Mouse (Mus musculus) midbrain, embryonic 12.5 days (tissue): ENCODE measurements around the gene Xrcc6. TPM values are rescaled to one million over a fixed set of nuclear protein-coding genes. Genes with fewer than 3 reads are reported as not detected.
A peak's percentile ranks its signal among the peaks of the same experiment; 100 is the strongest.

Experiments
- ATAC-seq: fragments of 200-750 bp; cut with Nextera tagmentation; 2 replicates; pipeline ENCODE4 v1.8.0; 2017; ENCODE audit warnings: low read depth, moderate TSS enrichment, moderate library complexity; ENCODE audit not compliant: low FRiP score
- H3K27ac ChIP-seq: fragments of 300-500 bp; sonication (generic); replicated peaks from 2 replicates; pipeline ENCODE4 v1.5.1; 2016; ENCODE audit warnings: mild to moderate bottlenecking
- H3K27me3 ChIP-seq: fragments of 300-500 bp; sonication (generic); 2 replicates; pipeline ENCODE4 v1.6.1; 2016; ENCODE audit warnings: mild to moderate bottlenecking
- H3K36me3 ChIP-seq: fragments of 300-500 bp; sonication (generic); 2 replicates; pipeline ENCODE4 v1.6.1; 2016
- H3K4me1 ChIP-seq: fragments of 300-500 bp; sonication (generic); 2 replicates; pipeline ENCODE4 v1.6.1; 2016
- H3K4me2 ChIP-seq: fragments of 300-500 bp; sonication (generic); replicated peaks from 2 replicates; pipeline ENCODE4 v1.6.1; 2016; ENCODE audit warnings: mild to moderate bottlenecking, moderate library complexity
- H3K4me3 ChIP-seq: fragments of 300-500 bp; sonication (generic); 2 replicates; pipeline ENCODE4 v1.5.1; 2016; ENCODE audit warnings: mild to moderate bottlenecking
- H3K9ac ChIP-seq: fragments of 300-500 bp; sonication (generic); replicated peaks from 2 replicates; pipeline ENCODE4 v1.6.1; 2016; ENCODE audit warnings: mild to moderate bottlenecking, moderate library complexity
- H3K9me3 ChIP-seq: fragments of 300-500 bp; sonication (generic); 2 replicates; pipeline ENCODE4 v1.6.1; 2016; ENCODE audit warnings: mild to moderate bottlenecking
- WGBS: fragments of 180-500 bp; shearing (Covaris S2); methylation state at CpG from one replicate; pipeline ENCODE4 v1.1.7; 2016; 5-methylcytosine and 5-hydroxymethylcytosine counted together
- polyA plus RNA-seq: library from polyadenylated mRNA; unstranded; fragments of >200 nt; fragmentation: Nextera tagmentation; extraction: Ambion mirVana; gene quantifications from 2 replicates; pipeline ENCODE4 v1.2.1, GENCODE M21; 2016

Xrcc6 gene
- polyA plus RNA-seq: 50.2 and 50.5 TPM in 2 replicates

GRCm38 (mm10) chr15:81987646-81988045, at the start of gene Xrcc6:
Gene Xrcc6 (plus strand): TSS chr15:81987835.
- no peaks in the 10 kb centered on the region for H3K9me3 ChIP-seq
- 86% methylated on average over 3 of the region's 3 CpGs for WGBS
- H3K36me3 ChIP-seq: no peaks in the 10 kb centered on the region
- H3K27ac ChIP-seq: no peak within 1 kb of the TSS
- no peak within 1 kb of the TSS for H3K4me3 ChIP-seq
- no peak within 1 kb of the TSS for H3K9ac ChIP-seq
- no peak for ATAC-seq
- H3K4me1 ChIP-seq: peaks cover 16% of the 10 kb centered on the region
- no peaks in the 10 kb centered on the region for H3K27me3 ChIP-seq
- H3K4me2 ChIP-seq: no peak within 1 kb of the TSS

- H3K9ac ChIP-seq: 0 out of 2 replicates have a peak overlapping the region, but pooled peaks have one; percentile 61
Measured at GRCm38 (mm10) chr15:81938246-81938645, 49.4 kb upstream of the Xrcc6 start.

GRCm38 (mm10) chr15:81939157-81939715, 48.4 kb upstream of the Xrcc6 start:
- Histone ChIP-seq H3K4me1 (peaks cover 37% of the 10 kb centered on the region), H3K27ac (no peak overlapping the region)
- 91% methylated on average over 10 of the region's 10 CpGs for WGBS

More at GRCm38 (mm10) chr15:81938246-81938645, 49.4 kb upstream of the Xrcc6 start:
- WGBS: 24% methylated on average over 2 of the region's 2 CpGs
- Histone ChIP-seq H3K27me3 (peaks cover 19% of the 10 kb centered on the region), H3K36me3 (no peaks in the 10 kb centered on the region), H3K4me1 (peaks cover 33% of the 10 kb centered on the region), H3K9me3 (no peaks in the 10 kb centered on the region), H3K27ac (peak overlapping the region; percentile 54; the same call in 1 of the 2 replicates), H3K4me2 (peak overlapping the region; percentile 61), H3K4me3 (peak overlapping the region; percentile 50)
- no peak for ATAC-seq

GRCm38 (mm10) chr15:81939774-81940173, 47.9 kb upstream of the Xrcc6 start:
- H3K4me2 ChIP-seq: no peak overlapping the region
- peaks cover 19% of the 10 kb centered on the region for H3K27me3 ChIP-seq
- no peaks in the 10 kb centered on the region for H3K36me3 ChIP-seq
- H3K9me3 ChIP-seq: no peaks in the 10 kb centered on the region
- no peak overlapping the region for H3K27ac ChIP-seq
- 94% methylated on average over 4 of the region's 4 CpGs for WGBS
- H3K4me3 ChIP-seq: no peak overlapping the region
- peaks cover 37% of the 10 kb centered on the region for H3K4me1 ChIP-seq
- ATAC-seq: no peak
- no peak overlapping the region for H3K9ac ChIP-seq

More at GRCm38 (mm10) chr15:81939157-81939715, 48.4 kb upstream of the Xrcc6 start:
- no peak overlapping the region for H3K4me2 ChIP-seq
- H3K9ac ChIP-seq: no peak overlapping the region
- H3K36me3 ChIP-seq: no peaks in the 10 kb centered on the region
- peaks cover 19% of the 10 kb centered on the region for H3K27me3 ChIP-seq
- H3K4me3 ChIP-seq: no peak overlapping the region
- no peaks in the 10 kb centered on the region for H3K9me3 ChIP-seq
- ATAC-seq: no peak

- no peak overlapping the region for H3K4me3 ChIP-seq
- H3K4me2 ChIP-seq: no peak overlapping the region
- no peaks in the 10 kb centered on the region for H3K36me3 ChIP-seq
- H3K9ac ChIP-seq: no peak overlapping the region
- H3K27ac ChIP-seq: no peak overlapping the region
- no peak for ATAC-seq
- H3K4me1 ChIP-seq: peaks cover 37% of the 10 kb centered on the region
- peaks cover 19% of the 10 kb centered on the region for H3K27me3 ChIP-seq
- WGBS: 94% methylated on average over 5 of the region's 5 CpGs
- no peaks in the 10 kb centered on the region for H3K9me3 ChIP-seq
Measured at GRCm38 (mm10) chr15:81940219-81940618, 47.4 kb upstream of the Xrcc6 start.

GRCm38 (mm10) chr15:81941010-81941409, 46.6 kb upstream of the Xrcc6 start:
- Histone ChIP-seq H3K4me3 (no peak overlapping the region), H3K27me3 (peaks cover 17% of the 10 kb centered on the region), H3K9ac (no peak overlapping the region), H3K4me1 (peaks cover 37% of the 10 kb centered on the region), H3K4me2 (no peak overlapping the region), H3K36me3 (no peaks in the 10 kb centered on the region), H3K9me3 (no peaks in the 10 kb centered on the region), H3K27ac (no peak overlapping the region)
- WGBS: 95% methylated on average over 2 of the region's 2 CpGs
- no peak for ATAC-seq

- 6% methylated on average over 9 of the region's 9 CpGs for WGBS
- ATAC-seq: peak; percentile 75
- H3K36me3 ChIP-seq: peaks cover 4% of the 10 kb centered on the region
- peaks cover 5% of the 10 kb centered on the region; the same call in 1 of the 2 replicates for H3K27me3 ChIP-seq
- H3K4me2 ChIP-seq: peak overlapping the region; percentile 23
- peaks cover 16% of the 10 kb centered on the region for H3K4me1 ChIP-seq
- peak overlapping the region; percentile 78 for H3K27ac ChIP-seq
- no peaks in the 10 kb centered on the region for H3K9me3 ChIP-seq
- no peak overlapping the region for H3K4me3 ChIP-seq
- H3K9ac ChIP-seq: no peak overlapping the region
Measured at GRCm38 (mm10) chr15:81943176-81943749, 44.4 kb upstream of the Xrcc6 start.

- peaks cover 4% of the 10 kb centered on the region for H3K36me3 ChIP-seq
- no peaks in the 10 kb centered on the region for H3K9me3 ChIP-seq
- no peak for ATAC-seq
- H3K4me2 ChIP-seq: no peak overlapping the region
- no peak overlapping the region for H3K27ac ChIP-seq
- H3K4me3 ChIP-seq: no peak overlapping the region
- no peaks in the 10 kb centered on the region for H3K4me1 ChIP-seq
- no peaks in the 10 kb centered on the region for H3K27me3 ChIP-seq
- no peak overlapping the region for H3K9ac ChIP-seq
- 89% methylated on average over 10 of the region's 10 CpGs for WGBS
Measured at GRCm38 (mm10) chr15:81949076-81949475, 38.6 kb upstream of the Xrcc6 start.

GRCm38 (mm10) chr15:81949476-81950131, 38.0 kb upstream of the Xrcc6 start:
- Histone ChIP-seq H3K4me3 (no peak overlapping the region), H3K27ac (no peak overlapping the region), H3K9me3 (no peaks in the 10 kb centered on the region), H3K4me2 (no peak overlapping the region), H3K9ac (no peak overlapping the region), H3K36me3 (peaks cover 4% of the 10 kb centered on the region), H3K27me3 (no peaks in the 10 kb centered on the region), H3K4me1 (no peaks in the 10 kb centered on the region)
- no peak for ATAC-seq
- WGBS: 64% methylated on average over 11 of the region's 11 CpGs

- no peaks in the 10 kb centered on the region for H3K27me3 ChIP-seq
- H3K4me1 ChIP-seq: no peaks in the 10 kb centered on the region
- no peak overlapping the region for H3K4me3 ChIP-seq
- peaks cover 7% of the 10 kb centered on the region for H3K36me3 ChIP-seq
- no peak overlapping the region for H3K9ac ChIP-seq
- H3K27ac ChIP-seq: no peak overlapping the region
- no peak for ATAC-seq
- 95% methylated on average over 5 of the region's 5 CpGs for WGBS
- H3K4me2 ChIP-seq: no peak overlapping the region
- H3K9me3 ChIP-seq: no peaks in the 10 kb centered on the region
Measured at GRCm38 (mm10) chr15:81950716-81951115, 36.9 kb upstream of the Xrcc6 start.

GRCm38 (mm10) chr15:81951159-81951558, 36.5 kb upstream of the Xrcc6 start:
- WGBS: 93% methylated on average over 9 of the region's 9 CpGs
- Histone ChIP-seq H3K9ac (no peak overlapping the region), H3K27ac (no peak overlapping the region), H3K4me3 (no peak overlapping the region), H3K27me3 (no peaks in the 10 kb centered on the region), H3K36me3 (peaks cover 7% of the 10 kb centered on the region), H3K9me3 (no peaks in the 10 kb centered on the region), H3K4me1 (no peaks in the 10 kb centered on the region), H3K4me2 (no peak overlapping the region)
- ATAC-seq: no peak

GRCm38 (mm10) chr15:81952310-81952709, 35.3 kb upstream of the Xrcc6 start:
- Histone ChIP-seq H3K4me3 (no peak overlapping the region), H3K9ac (no peak overlapping the region), H3K9me3 (no peaks in the 10 kb centered on the region), H3K27me3 (no peaks in the 10 kb centered on the region), H3K36me3 (peaks cover 3% of the 10 kb centered on the region; the same call in 1 of the 2 replicates), H3K27ac (no peak overlapping the region), H3K4me2 (no peak overlapping the region), H3K4me1 (no peaks in the 10 kb centered on the region)
- 89% methylated on average over 4 of the region's 4 CpGs for WGBS
- ATAC-seq: no peak
